Mouse (Mus musculus): ENCODE results near the gene Naa10. TPM values are rescaled to one million over a fixed set of nuclear protein-coding genes. Genes with fewer than 3 reads are reported as not detected.

Naa10 gene
- polyA plus RNA-seq, 1 experiment from 2014 or later = 110 TPM

GRCm38 (mm10) chrX:73910049-73910448, 11.7 kb downstream of the Naa10 start:
- no peaks in the 10 kb centered on the region for H3K27me3 ChIP-seq (replicated peaks; ENCODE audit: control insufficient read depth, insufficient read depth, low read length)
- H3K4me1 ChIP-seq (ENCODE audit: control insufficient read depth, insufficient read depth, low read length) = no peaks in the 10 kb centered on the region
- H3K27ac ChIP-seq (replicated peaks; ENCODE audit: low read depth, low read length) = no peak overlapping the region
- ATAC-seq (ENCODE audit: low read depth) = no peak
- DNase-seq (ENCODE audit: low spot score) = no peak
- H3K9ac ChIP-seq (ENCODE audit: low read depth, low read length) = no peak overlapping the region
- H3K36me3 ChIP-seq (ENCODE audit: control insufficient read depth, insufficient read depth, low read length) = no peaks in the 10 kb centered on the region
- H3K9me3 ChIP-seq (ENCODE audit: control insufficient read depth, low read length) = no peaks in the 10 kb centered on the region
- no peak overlapping the region for H3K4me3 ChIP-seq (ENCODE audit: low read depth, low read length)
- WGBS = 93% methylated on average over 1 of the region's 1 CpGs
- no peak overlapping the region for H3K4me2 ChIP-seq (ENCODE audit: low read depth, low read length)

- no peak overlapping the region for H3K4me2 ChIP-seq (ENCODE audit: low read depth, low read length)
- no peak overlapping the region for H3K27ac ChIP-seq (replicated peaks; ENCODE audit: low read depth, low read length)
- no peaks in the 10 kb centered on the region for H3K27me3 ChIP-seq (replicated peaks; ENCODE audit: control insufficient read depth, insufficient read depth, low read length)
- no peak overlapping the region for H3K4me3 ChIP-seq (ENCODE audit: low read depth, low read length)
- no peak for ATAC-seq (ENCODE audit: low read depth)
- no peaks in the 10 kb centered on the region for H3K9me3 ChIP-seq (ENCODE audit: control insufficient read depth, low read length)
- WGBS = 70% methylated on average over 3 of the region's 3 CpGs
- H3K4me1 ChIP-seq (ENCODE audit: control insufficient read depth, insufficient read depth, low read length) = no peaks in the 10 kb centered on the region
- H3K9ac ChIP-seq (ENCODE audit: low read depth, low read length) = no peak overlapping the region
- no peaks in the 10 kb centered on the region for H3K36me3 ChIP-seq (ENCODE audit: control insufficient read depth, insufficient read depth, low read length)
- no peak for DNase-seq (ENCODE audit: low spot score)
Observed at GRCm38 (mm10) chrX:73897959-73898358, 23.8 kb downstream of the Naa10 start.

GRCm38 (mm10) chrX:73895719-73896118, 26.0 kb downstream of the Naa10 start, which contains the start of gene L1cam:
TSS of gene L1cam (minus strand) at chrX:73896105.
- no peak within 1 kb of the TSS for H3K9ac ChIP-seq (ENCODE audit: low read depth, low read length)
- H3K9me3 ChIP-seq (ENCODE audit: control insufficient read depth, low read length) = no peaks in the 10 kb centered on the region
- H3K36me3 ChIP-seq (ENCODE audit: control insufficient read depth, insufficient read depth, low read length) = no peaks in the 10 kb centered on the region
- no peaks in the 10 kb centered on the region for H3K4me1 ChIP-seq (ENCODE audit: control insufficient read depth, insufficient read depth, low read length)
- no peaks in the 10 kb centered on the region for H3K27me3 ChIP-seq (replicated peaks; ENCODE audit: control insufficient read depth, insufficient read depth, low read length)
- DNase-seq (ENCODE audit: low spot score) (peak; percentile 5), ATAC-seq (ENCODE audit: low read depth) (no peak)
- H3K4me3 ChIP-seq (ENCODE audit: low read depth, low read length) = no peak within 1 kb of the TSS
- no peak within 1 kb of the TSS for H3K4me2 ChIP-seq (ENCODE audit: low read depth, low read length)
- no peak within 1 kb of the TSS for H3K27ac ChIP-seq (replicated peaks; ENCODE audit: low read depth, low read length)
- 15% methylated on average over 2 of the region's 2 CpGs for WGBS

GRCm38 (mm10) chrX:73892833-73893232, 28.9 kb downstream of the Naa10 start:
- Histone ChIP-seq H3K4me3 (ENCODE audit: low read depth, low read length) (no peak overlapping the region), H3K4me2 (ENCODE audit: low read depth, low read length) (no peak overlapping the region), H3K9ac (ENCODE audit: low read depth, low read length) (no peak overlapping the region), H3K36me3 (ENCODE audit: control insufficient read depth, insufficient read depth, low read length) (no peaks in the 10 kb centered on the region), H3K4me1 (ENCODE audit: control insufficient read depth, insufficient read depth, low read length) (no peaks in the 10 kb centered on the region), H3K27me3 (replicated peaks; ENCODE audit: control insufficient read depth, insufficient read depth, low read length) (no peaks in the 10 kb centered on the region), H3K27ac (replicated peaks; ENCODE audit: low read depth, low read length) (no peak overlapping the region), H3K9me3 (ENCODE audit: control insufficient read depth, low read length) (no peaks in the 10 kb centered on the region)
- ATAC-seq (ENCODE audit: low read depth) (no peak), DNase-seq (ENCODE audit: low spot score) (no peak)
- 98% methylated on average over 12 of the region's 14 CpGs for WGBS

- Histone ChIP-seq H3K36me3 (ENCODE audit: control insufficient read depth, insufficient read depth, low read length) (no peaks in the 10 kb centered on the region), H3K4me2 (ENCODE audit: low read depth, low read length) (no peak within 1 kb of the TSS), H3K4me1 (ENCODE audit: control insufficient read depth, insufficient read depth, low read length) (no peaks in the 10 kb centered on the region), H3K27ac (replicated peaks; ENCODE audit: low read depth, low read length) (no peak within 1 kb of the TSS), H3K9ac (ENCODE audit: low read depth, low read length) (no peak within 1 kb of the TSS), H3K4me3 (ENCODE audit: low read depth, low read length) (no peak within 1 kb of the TSS), H3K9me3 (ENCODE audit: control insufficient read depth, low read length) (no peaks in the 10 kb centered on the region), H3K27me3 (replicated peaks; ENCODE audit: control insufficient read depth, insufficient read depth, low read length) (no peaks in the 10 kb centered on the region)
- DNase-seq (ENCODE audit: low spot score) = no peak
- ATAC-seq (ENCODE audit: low read depth) = no peak
- WGBS = 72% methylated on average over 6 of the region's 6 CpGs
Observed at GRCm38 (mm10) chrX:73891551-73892152, 30.1 kb downstream of the Naa10 start, which contains the start of gene Avpr2. TSS of gene Avpr2 (plus strand) at chrX:73892102.

GRCm38 (mm10) chrX:73881463-73881862, 40.3 kb downstream of the Naa10 start:
- Histone ChIP-seq H3K9ac (ENCODE audit: low read depth, low read length) (no peak overlapping the region), H3K9me3 (ENCODE audit: control insufficient read depth, low read length) (no peaks in the 10 kb centered on the region), H3K27me3 (replicated peaks; ENCODE audit: control insufficient read depth, insufficient read depth, low read length) (peaks cover 14% of the 10 kb centered on the region), H3K36me3 (ENCODE audit: control insufficient read depth, insufficient read depth, low read length) (no peaks in the 10 kb centered on the region), H3K4me1 (ENCODE audit: control insufficient read depth, insufficient read depth, low read length) (no peaks in the 10 kb centered on the region), H3K4me3 (ENCODE audit: low read depth, low read length) (no peak overlapping the region), H3K4me2 (ENCODE audit: low read depth, low read length) (no peak overlapping the region), H3K27ac (replicated peaks; ENCODE audit: low read depth, low read length) (no peak overlapping the region)
- DNase-seq (ENCODE audit: low spot score) (no peak), ATAC-seq (ENCODE audit: low read depth) (no peak)
- WGBS = 32% methylated on average over 6 of the region's 6 CpGs

GRCm38 (mm10) chrX:73881036-73881427, 40.7 kb downstream of the Naa10 start:
- no peak for DNase-seq (ENCODE audit: low spot score)
- ATAC-seq (ENCODE audit: low read depth) = peak; percentile 24
- Histone ChIP-seq H3K27ac (replicated peaks; ENCODE audit: low read depth, low read length) (no peak overlapping the region), H3K9me3 (ENCODE audit: control insufficient read depth, low read length) (no peaks in the 10 kb centered on the region), H3K4me3 (ENCODE audit: low read depth, low read length) (peak overlapping the region; percentile 40), H3K9ac (ENCODE audit: low read depth, low read length) (peak overlapping the region; percentile 59; the same call in 1 of the 2 replicates), H3K36me3 (ENCODE audit: control insufficient read depth, insufficient read depth, low read length) (no peaks in the 10 kb centered on the region), H3K27me3 (replicated peaks; ENCODE audit: control insufficient read depth, insufficient read depth, low read length) (peaks cover 14% of the 10 kb centered on the region), H3K4me2 (ENCODE audit: low read depth, low read length) (peak overlapping the region; percentile 66), H3K4me1 (ENCODE audit: control insufficient read depth, insufficient read depth, low read length) (no peaks in the 10 kb centered on the region)
- WGBS = 33% methylated on average over 10 of the region's 16 CpGs

- Histone ChIP-seq H3K9me3 (ENCODE audit: control insufficient read depth, low read length) (no peaks in the 10 kb centered on the region), H3K4me3 (ENCODE audit: low read depth, low read length) (peak overlapping the region; percentile 40), H3K36me3 (ENCODE audit: control insufficient read depth, insufficient read depth, low read length) (no peaks in the 10 kb centered on the region), H3K27ac (replicated peaks; ENCODE audit: low read depth, low read length) (no peak overlapping the region), H3K9ac (ENCODE audit: low read depth, low read length) (peak overlapping the region; percentile 59), H3K4me2 (ENCODE audit: low read depth, low read length) (peak overlapping the region; percentile 66), H3K4me1 (ENCODE audit: control insufficient read depth, insufficient read depth, low read length) (no peaks in the 10 kb centered on the region), H3K27me3 (replicated peaks; ENCODE audit: control insufficient read depth, insufficient read depth, low read length) (peaks cover 14% of the 10 kb centered on the region)
- 18% methylated on average over 21 of the region's 48 CpGs for WGBS
- peak; percentile 22 for DNase-seq (ENCODE audit: low spot score)
- ATAC-seq (ENCODE audit: low read depth) = peak; percentile 76
Observed at GRCm38 (mm10) chrX:73880194-73881035, 41.3 kb downstream of the Naa10 start.
